Mouse (Mus musculus) adrenal gland, adult 2 months (tissue): ENCODE measurements around the gene Them5. TPM values are rescaled to one million over a fixed set of nuclear protein-coding genes. Genes with fewer than 3 reads are reported as not detected.

Experiments used
- DNase-seq: peaks from one replicate; pipeline ENCODE4 v3.0.0; 2021
- polyA plus RNA-seq: library from polyadenylated mRNA; depleted of rRNA; stranded (reverse); fragments of >200 nt; gene quantifications from 2 replicates; pipeline ENCODE4 v1.2.3, GENCODE M21; 2012
- total RNA-seq, 2 experiments: library from RNA; stranded (reverse); gene quantifications; 2 replicates each; pipeline ENCODE4 v1.2.3; 2021

Them5 gene
- total and polyA plus RNA-seq, 3 experiments, result not detected

GRCm38 (mm10) chr3:94372038-94372437 lies 30.1 kb downstream of the Them5 start:
- DNase-seq, result no peak

GRCm38 (mm10) chr3:94372641-94373040 lies 30.7 kb downstream of the Them5 start, which contains the start of gene Rorc:
TSS of gene Rorc (plus strand) at chr3:94372794.
- DNase-seq, result peak; percentile 78

- no peak for DNase-seq
Measured at GRCm38 (mm10) chr3:94373090-94373489, 31.2 kb downstream of the Them5 start.

- DNase-seq, result peak; percentile 61
Measured at GRCm38 (mm10) chr3:94373597-94374011, 31.7 kb downstream of the Them5 start.

GRCm38 (mm10) chr3:94374636-94375035 lies 32.7 kb downstream of the Them5 start:
- DNase-seq, result no peak

GRCm38 (mm10) chr3:94375146-94375545 lies 33.2 kb downstream of the Them5 start:
- DNase-seq, result peak; percentile 55

- no peak for DNase-seq
Measured at GRCm38 (mm10) chr3:94375861-94376260, 34.0 kb downstream of the Them5 start.

DNA sequence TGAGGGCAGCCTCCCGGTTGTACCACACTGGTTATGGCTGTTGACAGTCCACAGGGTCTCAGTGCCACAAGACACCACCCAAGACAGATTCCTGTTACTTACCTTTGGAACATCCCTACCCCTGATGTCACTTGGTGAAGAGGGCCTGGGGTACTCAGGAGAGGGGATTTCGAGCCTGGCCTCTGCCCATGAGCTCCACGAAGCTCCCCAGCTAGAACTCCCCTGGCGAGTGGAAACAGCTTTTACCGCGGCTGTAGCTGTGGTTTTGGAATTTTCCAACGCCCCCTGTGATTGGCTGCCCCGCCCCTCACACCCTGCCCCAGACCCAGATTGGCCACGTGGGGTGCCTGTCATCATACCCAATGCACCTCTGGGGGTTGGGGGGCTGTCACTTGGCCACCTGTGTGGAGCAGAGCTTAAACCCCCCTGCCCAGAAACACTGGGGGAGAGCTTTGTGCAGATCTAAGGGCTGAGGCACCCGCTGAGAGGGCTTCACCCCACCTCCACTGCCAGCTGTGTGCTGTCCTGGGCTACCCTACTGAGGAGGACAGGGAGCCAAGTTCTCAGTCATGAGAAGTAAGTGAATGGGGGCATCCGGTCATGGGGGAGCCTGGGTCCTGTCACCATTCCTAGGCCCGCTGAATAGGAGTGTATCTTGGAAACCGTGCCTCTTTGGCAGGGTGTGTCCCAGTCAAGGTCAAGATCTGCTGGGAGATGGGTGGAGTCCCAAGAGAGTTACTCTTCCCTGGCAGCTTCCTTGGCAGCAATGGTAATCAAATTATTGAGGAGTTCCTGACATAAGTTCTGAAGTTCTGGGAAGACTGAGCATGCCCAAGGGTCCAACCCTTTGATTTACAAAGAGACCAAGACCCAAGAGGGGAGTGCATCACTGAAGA lies 35.4 kb downstream of the Them5 start:
- no peak for DNase-seq

DNA sequence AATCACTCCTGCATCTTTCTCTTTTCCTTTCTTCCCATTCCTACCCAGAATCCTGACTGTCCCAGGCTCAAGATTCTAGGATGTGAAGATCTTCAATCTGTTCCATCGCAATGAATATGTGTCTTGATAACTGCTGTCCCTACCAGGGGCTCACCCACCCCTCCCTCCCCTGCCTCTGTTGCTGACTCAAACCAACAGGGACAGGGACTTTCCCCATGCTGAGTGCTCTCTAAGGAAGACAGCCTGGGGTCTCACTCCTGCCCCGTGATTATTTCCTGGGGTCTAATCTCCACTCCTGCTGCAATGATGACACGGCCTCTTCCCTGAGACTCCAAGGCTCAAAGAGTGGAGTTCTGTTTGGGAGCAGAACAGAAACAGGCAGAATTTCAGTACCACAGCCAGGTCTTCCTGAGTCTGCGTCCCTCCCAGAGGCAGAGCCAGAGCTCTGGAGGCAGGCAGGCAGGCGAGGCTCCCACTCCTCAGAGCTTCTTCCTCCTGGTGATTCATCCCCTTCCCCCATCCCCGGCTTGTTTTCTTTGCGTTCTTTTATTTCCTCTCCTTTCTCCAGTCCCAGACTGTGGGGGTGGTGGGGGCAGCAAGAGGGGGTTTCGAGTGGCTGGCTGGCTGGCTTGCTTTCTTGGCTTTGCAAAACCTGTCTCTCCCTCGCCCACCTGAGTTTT lies 38.1 kb downstream of the Them5 start:
- DNase-seq, result no peak

- DNase-seq, result no peak
Measured at GRCm38 (mm10) chr3:94382308-94382707, 40.4 kb downstream of the Them5 start.

GRCm38 (mm10) chr3:94383476-94383875 lies 41.6 kb downstream of the Them5 start:
- DNase-seq, result peak; percentile 27

DNA sequence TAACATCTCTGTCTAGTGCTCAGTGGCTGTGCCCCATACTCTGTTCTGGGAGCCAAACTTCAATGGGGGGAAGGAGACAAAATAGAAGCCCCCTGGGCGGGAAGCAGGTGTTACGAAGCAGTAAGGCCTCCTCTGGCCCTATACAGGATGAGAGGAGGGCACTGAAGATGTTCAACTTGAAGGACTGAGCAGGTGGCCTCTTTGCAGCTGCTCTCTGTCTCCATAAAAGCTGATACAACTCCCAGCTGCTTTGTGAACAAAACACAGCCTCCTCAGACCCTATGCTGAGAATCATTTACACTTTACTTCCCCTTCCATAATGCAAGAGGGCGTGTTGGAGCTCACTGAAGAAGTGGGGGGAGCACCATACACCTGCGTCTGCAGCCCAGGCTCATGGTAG lies 44.8 kb downstream of the Them5 start:
- DNase-seq, result no peak

- no peak for DNase-seq
Measured at GRCm38 (mm10) chr3:94387391-94387790, 45.5 kb downstream of the Them5 start.

GRCm38 (mm10) chr3:94388047-94388446 lies 46.1 kb downstream of the Them5 start:
- no peak for DNase-seq

GRCm38 (mm10) chr3:94389420-94389819 lies 47.5 kb downstream of the Them5 start:
- DNase-seq, result no peak

- DNase-seq, result no peak
Measured at GRCm38 (mm10) chr3:94391001-94391400, 49.1 kb downstream of the Them5 start.

GRCm38 (mm10) chr3:94392128-94392527 lies 50.2 kb downstream of the Them5 start:
- peak; percentile 57 for DNase-seq

GRCm38 (mm10) chr3:94393049-94393448 lies 51.1 kb downstream of the Them5 start:
- no peak for DNase-seq

- DNase-seq, result no peak
Measured at GRCm38 (mm10) chr3:94396336-94396735, 54.4 kb downstream of the Them5 start.

DNA sequence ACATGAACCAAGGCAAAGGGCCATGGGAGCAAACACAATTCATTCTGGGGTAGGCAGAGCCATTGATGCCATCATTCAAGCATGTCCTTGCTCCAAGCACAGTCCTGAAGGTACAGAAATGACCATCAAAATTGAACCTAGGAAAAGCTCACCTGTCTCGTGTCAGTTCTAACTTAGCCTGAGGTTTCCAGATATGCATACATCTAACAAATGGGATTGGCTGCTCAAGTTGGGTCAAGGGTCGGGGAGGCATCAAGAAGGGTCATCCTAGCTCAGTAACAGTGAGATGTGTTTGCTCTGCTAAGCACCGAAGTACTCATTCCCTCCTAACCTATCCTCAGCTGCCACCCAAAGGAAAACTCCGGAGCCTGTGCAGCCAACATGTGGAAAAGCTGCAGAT lies 55.0 kb downstream of the Them5 start:
- no peak for DNase-seq
